Mouse (Mus musculus): ENCODE results near the gene Adamtsl1.

Gene Adamtsl1

DNA sequence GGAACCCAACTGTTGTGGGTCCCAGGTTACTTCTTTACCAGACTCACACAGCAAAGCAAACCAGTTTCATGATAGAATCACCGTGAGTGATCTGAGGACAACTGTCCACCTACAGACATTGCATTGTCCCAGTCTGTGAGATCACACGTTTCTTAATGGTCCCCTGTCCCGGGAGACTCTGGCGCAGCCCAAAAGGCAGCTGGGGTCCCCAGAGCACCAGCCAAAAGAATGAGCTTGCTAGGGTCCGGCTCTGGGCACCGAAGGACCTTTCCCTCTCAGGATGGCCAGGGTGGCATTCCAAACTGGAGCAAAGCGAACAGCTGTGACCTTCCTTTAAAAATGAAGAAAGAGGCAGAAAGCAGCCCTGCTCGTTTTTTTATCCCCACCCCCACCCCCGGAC is at the start of gene Adamtsl1:
Adamtsl1 (plus strand) TSS at position 381 of the 400 bp plus-strand sequence.
- no peak for DNase-seq

DNA sequence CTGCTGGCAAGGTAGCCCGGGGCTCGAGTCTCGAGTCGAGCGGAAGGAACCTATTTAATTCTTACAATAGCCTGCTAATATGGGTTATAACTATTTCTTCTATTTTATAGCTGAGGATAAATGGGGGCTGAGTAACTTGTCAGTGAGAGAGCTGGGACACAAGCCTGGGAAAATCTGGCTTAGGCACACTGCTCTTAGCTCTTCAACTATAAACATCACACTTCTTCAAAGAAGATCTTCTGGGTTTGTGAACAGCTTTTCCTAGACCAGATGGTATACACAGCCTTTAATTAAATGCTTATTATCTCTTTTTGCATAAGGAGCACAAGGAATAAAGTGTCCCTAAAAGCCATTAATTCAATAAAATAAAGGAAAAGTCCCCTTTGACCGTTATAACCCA is 30.4 kb upstream of the Adamtsl1 start:
- DNase-seq, result no peak

- no peak for DNase-seq
Measured at GRCm38 (mm10) chr4:85486316-85486946, 27.5 kb upstream of the Adamtsl1 start.

DNA sequence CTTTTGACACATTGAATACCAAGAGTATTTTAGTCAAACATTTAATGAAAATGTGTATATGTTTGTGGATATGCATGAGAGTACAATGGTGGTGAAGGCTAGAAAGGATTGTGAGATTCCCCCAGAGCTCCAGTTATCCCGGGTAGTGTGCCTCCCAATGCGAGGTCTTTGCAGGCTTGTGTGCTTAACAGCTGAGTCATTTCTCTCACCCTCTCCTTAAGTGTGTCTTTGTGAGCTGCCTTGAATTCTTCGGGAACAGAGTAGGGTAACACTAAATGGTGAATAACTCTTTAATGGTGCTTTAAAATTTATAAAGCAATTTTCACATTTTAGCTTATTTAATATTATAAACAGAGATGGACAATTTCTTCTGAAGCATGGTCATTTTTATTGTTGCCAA is 8.3 kb upstream of the Adamtsl1 start:
- DNase-seq, result no peak

DNA sequence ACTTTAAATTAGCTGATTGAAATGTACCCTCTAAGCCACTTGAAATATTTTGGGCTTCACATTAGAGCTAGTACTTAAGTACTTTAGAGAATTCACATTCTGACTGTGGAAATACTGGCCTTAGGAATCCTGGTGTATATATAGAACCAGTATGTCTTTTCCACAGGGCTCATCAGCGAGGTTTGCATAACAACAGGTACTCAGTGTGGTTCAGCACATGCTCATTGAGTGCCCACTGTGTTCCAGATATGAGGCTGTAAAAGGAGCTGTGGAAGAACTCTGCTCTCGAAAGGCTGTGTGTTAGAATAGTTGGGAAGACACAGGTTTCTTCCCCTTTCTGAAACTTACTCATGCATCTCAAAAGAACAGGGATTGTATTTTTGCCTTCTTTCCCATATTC is 7.0 kb upstream of the Adamtsl1 start:
- no peak for DNase-seq

- no peak for DNase-seq
Measured at GRCm38 (mm10) chr4:85507491-85507890, 6.5 kb upstream of the Adamtsl1 start.

DNA sequence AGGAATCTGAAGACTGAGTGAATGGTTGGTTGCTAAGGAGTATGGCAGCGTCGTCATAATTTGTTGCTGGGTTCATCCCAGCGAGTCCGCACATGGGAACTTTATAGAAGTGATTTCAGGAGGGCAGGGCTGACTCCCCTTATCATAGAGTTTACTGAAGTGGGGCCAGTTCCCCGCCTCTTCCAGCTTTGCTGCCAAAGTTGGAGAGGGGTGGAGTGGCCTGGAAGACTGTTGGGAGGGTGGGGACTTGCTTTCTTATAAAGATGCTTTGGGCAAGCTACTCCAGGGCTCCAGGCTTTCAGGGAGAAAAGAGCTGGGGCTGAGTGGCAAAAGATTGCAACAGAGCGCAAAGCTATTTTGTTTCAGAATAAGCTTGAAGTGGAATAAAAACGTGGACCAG is 684 bp upstream of the Adamtsl1 start:
- DNase-seq, result peak; percentile 38 to 47

- peak; percentile 69 to 79 for DNase-seq
Measured at GRCm38 (mm10) chr4:85514205-85514681, 271 bp downstream of the Adamtsl1 start.

GRCm38 (mm10) chr4:85526966-85527566 is 13.1 kb downstream of the Adamtsl1 start:
- DNase-seq, result no peak

DNA sequence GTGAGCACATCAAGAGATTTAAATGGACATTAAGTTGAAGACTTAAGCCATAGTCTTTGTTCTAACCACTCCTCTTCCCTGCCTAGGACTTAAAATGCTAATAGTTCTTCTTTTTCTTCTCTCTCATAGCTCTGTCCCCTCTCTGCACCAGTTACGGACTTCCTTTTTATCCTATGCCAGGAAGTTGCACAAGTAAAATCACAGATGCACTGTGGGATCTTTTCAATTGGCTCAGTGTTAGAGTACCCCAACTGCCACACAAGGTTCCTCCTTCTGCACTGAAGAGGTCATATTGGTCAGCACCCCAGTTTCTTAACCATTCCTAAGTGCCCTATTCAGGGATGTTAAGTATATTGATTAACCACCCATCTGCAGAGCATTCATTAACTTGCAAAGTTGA is 15.9 kb downstream of the Adamtsl1 start:
- no peak for DNase-seq

GRCm38 (mm10) chr4:85539677-85540076 is 25.7 kb downstream of the Adamtsl1 start:
- DNase-seq, result no peak

GRCm38 (mm10) chr4:85543221-85543620 is 29.2 kb downstream of the Adamtsl1 start:
- DNase-seq, result no peak

DNA sequence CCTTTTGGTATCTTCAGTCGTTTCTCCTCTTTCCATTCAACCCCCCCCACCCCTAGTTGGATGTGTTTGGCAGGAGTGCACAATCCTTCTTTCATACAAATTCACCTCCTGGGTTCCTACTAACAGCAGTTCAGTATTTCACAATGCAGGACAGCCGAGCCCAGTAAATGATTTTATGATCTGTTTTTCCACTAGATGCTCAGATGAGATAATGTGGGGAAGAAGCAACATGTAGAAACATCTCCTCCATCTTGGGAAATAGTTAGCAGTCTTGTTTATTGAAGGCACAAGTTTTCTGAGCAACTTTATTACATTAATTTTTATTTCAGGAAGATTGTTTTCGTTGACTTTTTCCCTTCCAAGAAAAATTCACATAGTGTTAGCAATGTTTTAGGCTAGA is 40.7 kb downstream of the Adamtsl1 start:
- DNase-seq, result no peak

DNA sequence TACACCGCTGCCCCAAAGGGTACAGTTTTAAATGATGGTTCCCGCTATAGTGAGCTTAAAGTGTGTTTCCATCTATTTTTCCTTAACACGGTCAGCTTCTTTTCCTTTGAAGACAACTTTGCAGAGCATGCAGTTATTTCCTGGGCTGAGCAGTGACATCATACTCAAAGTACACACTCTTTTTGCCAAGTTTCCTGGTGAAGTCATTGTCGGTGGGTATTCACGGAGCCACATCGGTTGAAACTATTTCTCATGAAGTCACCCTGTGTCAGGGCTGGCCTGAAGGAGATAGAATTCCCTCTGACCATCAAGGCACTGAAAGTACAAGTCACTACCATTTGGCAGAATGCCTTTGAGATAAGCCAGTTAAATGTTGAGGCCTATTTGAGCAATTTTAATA is 45.8 kb downstream of the Adamtsl1 start:
- no peak for DNase-seq

- no peak for DNase-seq
Measured at GRCm38 (mm10) chr4:85585426-85585825, 71.5 kb downstream of the Adamtsl1 start.

DNA sequence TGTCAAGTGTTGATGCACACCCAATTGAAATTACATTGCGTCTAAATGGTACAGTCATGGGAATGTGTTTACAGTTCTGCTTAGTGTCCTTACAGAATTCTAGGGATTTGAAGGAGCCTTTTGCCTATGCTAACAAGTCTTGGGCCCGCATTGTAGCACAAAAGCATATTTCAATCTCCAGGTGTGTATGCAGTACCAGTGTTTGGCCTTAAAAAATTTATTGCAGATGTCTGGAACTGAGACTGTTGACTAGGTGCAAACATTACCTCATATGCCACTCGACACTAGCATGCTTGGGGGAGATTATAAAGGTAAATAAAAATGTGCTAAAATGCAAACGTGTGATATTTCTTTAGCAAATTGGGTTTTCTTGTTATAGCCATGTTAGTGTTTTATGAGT is 75.0 kb downstream of the Adamtsl1 start:
- DNase-seq, result no peak

- no peak for DNase-seq
Measured at GRCm38 (mm10) chr4:85591037-85591436, 77.1 kb downstream of the Adamtsl1 start.

DNA sequence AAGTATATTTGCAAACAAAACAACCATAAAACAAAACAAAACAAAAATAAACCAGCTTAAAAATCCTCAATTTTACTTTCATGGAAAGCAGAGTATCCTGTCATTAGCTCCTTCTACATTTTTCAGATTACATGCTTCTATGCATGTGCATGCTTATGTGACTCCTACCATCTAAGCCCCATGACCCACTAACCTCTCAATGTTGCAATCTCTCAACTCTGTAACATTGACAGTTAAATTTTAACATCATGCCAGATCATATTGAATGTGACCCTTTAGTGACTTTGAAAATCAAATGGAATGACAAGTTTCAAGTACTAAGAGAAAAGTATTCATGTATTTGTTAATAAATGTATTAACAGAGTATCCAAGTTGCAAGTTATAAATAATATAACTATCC is 80.2 kb downstream of the Adamtsl1 start:
- DNase-seq, result no peak

DNA sequence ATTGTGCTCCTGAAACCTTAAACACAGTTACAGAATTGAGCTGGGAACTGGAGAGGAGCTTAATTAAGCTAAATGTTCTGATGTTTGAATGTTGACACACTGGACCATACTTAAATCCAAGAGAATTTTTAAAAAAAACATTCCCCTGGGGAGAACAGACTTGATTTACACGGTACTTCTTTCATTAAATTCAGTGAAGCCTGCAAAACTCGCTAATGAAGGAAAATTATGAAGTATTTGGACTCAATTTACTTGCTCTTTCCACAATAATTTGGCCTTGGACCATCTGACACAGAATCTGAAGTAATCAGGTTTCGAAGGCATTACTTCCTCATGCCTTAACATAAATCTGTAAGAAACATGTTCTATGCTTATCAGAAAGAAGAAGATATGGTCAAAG is 99.4 kb downstream of the Adamtsl1 start:
- no peak for DNase-seq

DNA sequence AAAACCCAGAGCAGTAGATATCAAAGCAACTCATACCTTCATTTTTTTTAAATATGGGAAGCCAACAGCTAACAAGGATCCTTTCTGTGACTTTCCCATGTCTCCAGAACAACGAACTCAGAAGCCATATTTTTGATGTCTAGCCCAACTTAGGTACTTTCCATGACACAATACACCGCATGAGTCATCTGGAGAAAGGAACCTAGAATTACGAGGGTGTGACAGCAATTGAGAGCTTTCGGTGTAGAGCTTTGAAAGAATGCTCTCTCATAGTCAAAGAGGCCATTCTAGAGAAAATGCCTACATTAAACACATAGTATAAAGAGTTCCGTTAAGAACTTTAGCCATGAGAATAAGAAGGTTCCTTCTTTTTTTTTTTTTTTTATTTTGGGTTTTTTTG is 104.8 kb downstream of the Adamtsl1 start:
- DNase-seq, result no peak

GRCm38 (mm10) chr4:85619261-85619660 is 105.3 kb downstream of the Adamtsl1 start:
- DNase-seq, result peak in 1 of 2 experiments; percentile 2

GRCm38 (mm10) chr4:85629381-85629780 is 115.4 kb downstream of the Adamtsl1 start:
- DNase-seq, result no peak

DNA sequence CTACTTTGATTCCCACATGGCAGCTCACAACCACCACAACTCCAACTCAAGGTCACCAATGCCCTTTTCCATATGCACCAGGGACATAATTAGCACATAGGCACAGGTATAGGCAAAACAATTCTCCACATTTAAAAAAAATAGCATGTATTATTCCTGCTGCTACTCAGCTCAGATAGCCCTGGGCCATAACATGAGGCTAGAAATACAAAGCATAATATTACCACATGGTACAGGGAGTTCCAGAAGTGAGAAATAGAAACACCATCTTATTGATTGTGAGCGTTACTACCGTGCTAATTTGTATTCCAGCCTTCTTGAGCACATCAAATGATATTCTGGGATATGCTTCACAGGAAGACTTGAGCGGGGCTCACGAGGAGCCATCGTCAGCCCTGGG is 155.3 kb downstream of the Adamtsl1 start:
- no peak for DNase-seq

DNA sequence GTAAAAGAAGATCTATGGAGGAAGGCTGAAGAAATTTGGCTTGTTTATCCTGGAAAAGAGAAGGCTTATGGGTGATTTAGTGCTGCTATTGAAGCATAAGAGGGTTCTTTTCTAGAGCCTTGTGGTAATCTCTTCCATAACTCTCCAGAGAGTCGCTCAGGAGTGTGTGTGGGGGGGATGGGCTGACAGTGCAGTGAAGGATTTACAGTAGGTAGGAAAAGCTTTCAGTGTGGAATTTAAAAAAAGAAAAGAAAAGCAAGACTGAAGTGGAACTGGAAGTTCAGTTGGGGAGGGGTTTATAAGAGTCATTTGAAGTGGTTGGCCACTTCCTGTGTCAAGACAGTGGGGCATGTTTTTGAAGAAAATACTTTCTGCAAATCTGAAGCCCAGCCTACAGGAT is 155.8 kb downstream of the Adamtsl1 start:
- DNase-seq, result peak; percentile 24 to 36

DNA sequence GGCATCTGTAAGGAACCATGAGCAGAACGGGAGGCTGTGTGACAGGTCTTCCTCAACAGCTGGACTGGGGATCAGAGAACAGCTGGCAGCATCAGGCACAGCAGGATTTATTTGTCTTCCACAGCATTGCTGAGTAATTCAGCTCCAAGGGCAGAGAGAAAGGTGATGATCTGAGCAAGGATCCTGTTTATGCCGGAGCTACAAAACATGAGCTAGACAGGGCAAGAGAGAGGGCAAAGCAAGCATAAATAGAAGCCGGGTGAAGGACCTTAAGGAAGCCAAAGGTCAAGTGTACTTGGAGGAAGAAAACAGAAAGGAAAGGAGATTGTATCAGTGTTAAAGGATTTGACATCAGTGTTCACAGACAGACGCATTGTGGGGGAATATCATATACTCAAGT is 158.3 kb downstream of the Adamtsl1 start:
- peak in 1 of 2 experiments; percentile 9 for DNase-seq
